Mouse (Mus musculus) left cerebral cortex, adult 11 months (tissue): ENCODE data around the gene Mrpl10.

ENCODE experiments used
- DNase-seq: peaks from one replicate; pipeline ENCODE4 v3.0.0; 2022; ENCODE audit warnings: low spot score

The Mrpl10 gene

DNA sequence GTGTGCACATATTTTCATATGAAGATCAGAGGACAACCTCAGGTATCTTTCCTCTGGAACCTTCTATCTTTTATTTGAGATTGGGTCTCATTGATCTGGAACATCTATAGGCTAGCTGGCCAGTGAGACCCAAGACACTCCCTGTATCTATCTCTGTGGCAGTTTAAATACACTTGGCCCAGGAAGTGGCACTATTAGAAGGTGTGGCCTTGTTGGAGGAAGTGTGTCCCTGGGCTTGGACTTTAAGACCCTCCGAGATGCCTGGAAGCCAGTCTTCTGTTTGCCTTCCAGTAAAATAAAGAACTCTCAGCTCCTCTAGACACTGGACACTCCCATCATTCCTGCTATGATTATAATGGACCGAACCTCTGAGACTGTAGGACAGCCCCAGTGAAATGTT lies 28.4 kb downstream of the Mrpl10 start:
- no peak for DNase-seq

DNA sequence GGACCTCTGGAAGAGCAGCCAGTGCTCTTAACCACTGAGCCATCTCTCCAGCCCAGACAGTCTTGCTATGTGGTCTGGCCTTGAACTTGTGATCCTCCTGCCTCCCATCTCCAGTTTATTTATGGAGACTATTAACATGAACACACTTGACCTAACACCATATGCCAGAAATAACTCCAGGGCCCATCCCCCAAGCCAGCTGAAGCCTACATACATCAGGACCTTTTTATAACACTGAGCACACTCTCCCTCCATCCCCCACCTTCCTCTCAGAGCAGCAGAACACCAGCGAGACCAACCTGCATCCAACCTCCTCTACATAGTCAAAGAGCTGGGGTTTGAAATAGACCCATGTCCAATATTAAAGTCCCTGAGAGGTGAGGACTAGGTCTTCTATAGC lies 29.8 kb downstream of the Mrpl10 start:
- no peak for DNase-seq

DNA sequence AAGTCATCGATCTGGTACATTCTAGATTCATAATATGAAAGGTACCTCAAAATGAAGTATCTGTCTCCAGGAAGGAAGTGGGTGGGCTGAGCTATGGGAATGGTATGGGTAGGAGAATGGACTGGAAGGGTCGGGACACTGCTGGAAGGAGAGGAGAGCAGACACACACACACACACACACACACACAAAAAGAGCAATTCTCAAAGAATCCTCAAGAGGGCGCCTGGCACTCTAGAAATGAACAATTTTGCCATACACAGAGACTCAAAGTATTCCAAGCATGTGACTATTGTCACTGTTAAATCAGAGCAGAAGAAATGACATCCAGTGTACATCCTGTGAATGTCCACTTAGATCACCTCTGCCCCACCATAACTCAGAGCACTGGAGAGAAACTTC lies 31.2 kb downstream of the Mrpl10 start:
- DNase-seq = peak; percentile 61

DNA sequence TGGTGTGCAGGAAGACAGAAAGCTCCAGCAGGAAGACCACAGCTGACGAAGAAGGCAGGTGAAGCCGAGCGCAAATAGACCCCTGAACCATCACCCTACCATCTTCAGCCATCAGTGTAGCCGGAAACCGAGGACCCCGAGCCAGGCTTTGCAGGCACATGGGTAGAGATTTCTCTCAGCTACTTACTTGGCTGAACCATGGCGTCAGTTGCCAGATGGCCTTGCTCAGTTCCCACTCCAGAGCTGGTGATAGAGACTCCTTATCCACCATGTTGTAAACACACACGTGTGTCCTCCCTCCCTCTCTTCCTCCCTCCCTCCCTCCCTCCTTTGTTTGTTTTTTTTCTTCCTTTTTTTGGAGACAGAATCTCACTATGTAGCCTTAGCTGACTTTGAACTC lies 32.9 kb downstream of the Mrpl10 start:
- DNase-seq = no peak

DNA sequence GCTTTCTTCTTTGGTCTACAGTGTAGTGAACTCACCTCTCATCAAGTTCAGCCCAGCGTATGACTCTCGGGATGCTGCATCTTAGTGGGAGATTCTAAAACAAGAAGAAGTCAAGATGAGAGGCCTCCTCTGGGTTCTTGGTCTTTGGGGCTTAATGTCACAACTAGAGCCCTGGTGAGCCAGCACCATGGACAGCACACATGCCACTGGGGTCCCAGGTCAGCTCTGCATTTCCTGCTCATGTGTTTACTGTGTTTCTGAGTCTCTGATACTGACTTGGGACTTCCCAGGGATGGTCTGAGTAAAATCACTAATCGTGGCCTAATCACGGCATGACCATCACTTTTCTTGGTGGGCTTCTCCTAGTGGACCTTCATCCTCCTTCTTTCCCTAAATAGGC lies 37.4 kb downstream of the Mrpl10 start:
- DNase-seq = no peak

DNA sequence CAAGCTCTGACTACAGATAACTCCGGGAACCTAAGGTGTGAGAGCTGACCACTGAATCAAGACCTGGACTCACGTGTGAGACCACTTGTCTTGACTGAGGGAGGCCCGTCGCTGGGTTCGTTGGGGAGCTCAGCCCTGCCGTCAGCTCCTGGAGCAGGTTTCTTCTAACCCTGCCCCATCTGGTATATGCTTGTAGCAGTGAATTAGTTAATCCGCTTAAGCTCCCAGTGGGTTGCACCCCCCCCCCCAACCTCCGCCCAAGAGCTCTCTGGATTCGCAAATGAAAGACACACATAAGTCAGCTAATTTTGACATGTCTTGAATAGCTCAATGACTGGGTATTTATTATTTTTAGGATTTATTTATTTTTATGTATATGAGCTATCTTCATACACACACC lies 38.9 kb downstream of the Mrpl10 start:
- no peak for DNase-seq

DNA sequence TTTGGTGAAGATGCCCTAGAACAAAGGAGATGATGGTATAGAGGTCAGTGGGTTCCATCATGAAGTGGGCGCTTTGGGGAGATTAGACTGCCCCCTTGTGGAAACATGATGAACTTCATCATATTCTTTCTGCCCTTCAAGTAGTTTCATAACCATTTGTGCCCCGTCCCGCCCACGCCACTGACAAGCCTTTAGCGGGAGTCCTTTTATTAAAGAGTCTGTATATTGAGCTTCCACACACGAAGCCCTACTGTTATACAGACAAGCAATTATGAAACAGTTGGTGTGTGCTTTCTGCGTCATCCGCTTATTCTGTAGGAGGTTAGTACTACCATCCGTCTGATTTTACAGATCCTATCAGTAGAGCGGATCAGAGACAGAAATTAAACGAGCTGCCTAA lies 41.6 kb downstream of the Mrpl10 start:
- peak; percentile 36 for DNase-seq

DNA sequence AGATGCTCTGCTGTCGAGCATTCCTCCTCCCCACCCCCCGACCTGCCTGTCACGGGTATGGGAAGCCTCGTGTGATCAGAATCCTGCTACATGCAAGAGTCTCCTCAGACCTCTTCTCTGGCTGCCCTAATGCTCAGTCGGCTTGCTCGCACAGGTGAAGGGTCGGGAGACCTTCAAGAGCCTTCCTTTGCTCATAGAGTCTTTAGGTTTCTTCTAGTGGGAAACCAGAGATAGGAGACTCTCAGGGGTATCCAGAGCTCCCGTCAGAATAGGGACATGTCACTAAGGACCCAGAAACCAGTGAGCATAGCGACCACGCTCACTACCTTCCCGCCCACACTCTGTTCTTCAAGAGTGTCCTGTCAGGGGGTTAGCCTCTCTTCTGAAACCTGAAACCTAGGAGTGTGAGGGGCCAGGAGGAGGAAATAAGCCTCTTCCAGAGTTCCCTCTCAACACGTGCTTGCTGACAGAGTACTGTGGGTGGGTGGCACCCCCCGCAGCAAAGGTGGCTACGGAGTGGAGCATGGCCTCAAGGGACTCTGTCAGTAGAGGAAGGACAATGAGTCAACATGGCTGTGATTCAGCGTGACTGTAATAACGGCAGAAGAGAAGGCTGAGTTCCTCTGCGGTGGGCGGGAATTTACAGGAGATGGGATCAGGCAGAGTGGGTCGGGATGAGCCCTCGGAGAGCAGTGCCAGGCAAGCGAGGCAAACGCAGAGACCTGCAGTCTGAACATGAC lies 42.2 kb downstream of the Mrpl10 start:
- DNase-seq = no peak

DNA sequence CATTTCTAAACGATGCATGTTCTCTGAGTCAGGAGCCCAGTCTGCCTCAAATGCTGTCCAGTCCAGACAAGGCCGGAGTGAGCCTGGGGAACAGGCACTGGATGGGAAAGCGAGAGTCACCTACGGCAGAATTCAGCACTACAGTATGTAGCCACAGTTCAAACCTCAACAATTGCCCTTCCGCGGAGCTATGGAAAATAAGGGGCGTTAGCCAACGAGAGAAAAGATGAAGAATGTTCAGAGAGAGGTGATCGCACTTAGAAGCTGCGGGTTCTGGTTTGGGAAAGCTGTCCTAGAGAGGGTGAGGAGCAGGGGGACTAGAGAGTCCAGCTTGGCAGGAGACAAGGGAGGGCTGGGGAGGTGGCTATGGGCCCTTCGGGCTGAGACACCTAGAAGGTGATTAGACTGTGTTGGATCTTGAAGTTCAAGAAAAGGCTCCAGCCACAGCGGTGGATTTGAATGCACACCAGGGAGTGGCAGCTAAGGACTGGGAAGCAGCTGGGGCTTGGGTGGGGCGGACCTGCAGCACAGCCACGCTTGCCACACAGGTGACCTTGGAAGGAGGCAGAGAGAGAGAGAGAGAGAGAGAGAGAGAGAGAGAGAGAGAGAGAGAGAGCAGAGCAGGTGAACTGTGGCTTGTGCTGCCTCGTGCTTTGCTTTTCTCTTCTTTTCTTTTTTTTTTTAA lies 43.6 kb downstream of the Mrpl10 start:
- no peak for DNase-seq

DNA sequence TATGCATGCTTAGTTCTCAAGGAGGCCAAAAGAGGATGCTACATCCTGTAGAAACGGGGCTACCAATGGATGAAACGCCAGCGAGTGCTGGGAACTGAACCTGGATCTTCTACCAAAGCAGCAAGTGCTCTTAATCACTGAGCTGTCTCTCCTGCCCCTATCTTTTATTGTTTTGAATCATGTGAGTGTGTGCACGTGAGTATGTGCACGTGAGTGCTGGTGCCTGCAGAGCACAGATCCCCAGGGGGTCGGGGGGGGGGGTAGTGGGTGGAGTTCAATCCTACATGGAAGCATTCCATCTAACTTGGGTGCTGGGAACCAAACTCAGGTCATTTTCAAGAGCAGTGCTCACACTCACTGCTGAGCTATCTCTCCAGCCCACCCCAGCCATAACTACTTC lies 45.0 kb downstream of the Mrpl10 start:
- no peak for DNase-seq

DNA sequence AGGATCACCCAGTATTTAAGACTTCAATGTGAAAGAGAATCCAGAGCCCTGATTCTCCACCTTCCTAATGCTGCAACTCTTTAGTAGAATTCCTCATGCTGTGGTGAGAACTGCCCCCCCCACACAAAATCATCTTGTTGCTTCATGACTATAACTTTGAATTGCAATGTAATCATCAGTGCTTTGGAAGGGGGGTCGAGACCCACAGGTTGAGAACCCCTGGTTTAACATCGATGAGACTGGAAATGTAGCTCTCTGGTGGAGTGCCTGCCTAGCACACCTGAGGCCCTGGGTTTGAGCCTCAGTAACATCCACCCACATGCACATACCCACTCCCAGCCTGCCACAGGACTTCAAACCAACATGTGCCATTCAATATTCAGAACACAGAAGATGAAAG lies 53.2 kb downstream of the Mrpl10 start:
- no peak for DNase-seq

DNA sequence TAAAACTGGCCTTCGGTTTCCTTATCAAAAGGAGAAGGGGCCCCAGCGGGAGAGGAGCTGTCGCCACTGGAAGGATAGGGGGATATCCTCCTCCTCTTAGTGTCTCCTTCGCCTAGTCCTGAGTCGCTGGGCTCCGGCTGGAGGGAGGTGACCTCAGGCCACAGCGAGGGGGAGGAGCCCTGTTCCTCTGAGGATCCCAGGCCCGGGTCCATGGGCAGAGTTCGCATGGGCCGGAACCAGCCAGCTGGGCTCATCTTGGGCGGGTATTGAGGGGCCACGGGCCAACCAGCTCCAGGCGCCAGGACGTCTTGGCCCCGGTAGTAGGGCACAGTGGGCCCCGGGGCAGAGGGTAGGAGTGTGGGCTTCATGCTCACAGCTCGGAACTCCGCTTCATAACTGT lies 57.4 kb downstream of the Mrpl10 start:
- DNase-seq = no peak
